Mouse (Mus musculus): ENCODE measurements around the gene Rsbn1l. TPM values are rescaled to one million over a fixed set of nuclear protein-coding genes. Genes with fewer than 3 reads are reported as not detected.

Gene Rsbn1l
- polyA plus RNA-seq (2015; fragmentation: Nextera tagmentation; extraction: Ambion mirVana), result 21.6 and 28.7 TPM in 2 replicates

DNA sequence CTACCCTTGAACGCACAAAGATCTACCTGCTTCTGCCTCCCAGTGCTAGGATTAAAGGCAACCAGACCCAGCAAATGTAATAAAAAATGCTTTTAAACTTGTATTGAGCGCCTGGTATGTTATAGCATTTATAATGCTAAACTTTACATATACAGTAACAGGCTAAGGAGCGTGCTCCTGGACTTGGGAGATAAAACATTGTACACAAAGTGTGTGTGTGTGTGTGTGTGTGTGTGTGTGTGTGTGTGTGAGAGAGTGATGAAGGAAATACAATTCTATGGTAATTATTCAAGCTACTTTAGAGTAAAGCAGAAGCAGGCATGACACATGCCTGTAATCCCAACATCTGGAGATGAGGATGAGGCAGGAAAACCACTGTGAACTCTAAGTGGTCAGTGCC, at the start of gene Rsbn1l:
TSS of gene Rsbn1l (minus strand) at position 101 of the 400 bp plus-strand sequence.
- DNase-seq (ENCODE audit: low spot score), result no peak

DNA sequence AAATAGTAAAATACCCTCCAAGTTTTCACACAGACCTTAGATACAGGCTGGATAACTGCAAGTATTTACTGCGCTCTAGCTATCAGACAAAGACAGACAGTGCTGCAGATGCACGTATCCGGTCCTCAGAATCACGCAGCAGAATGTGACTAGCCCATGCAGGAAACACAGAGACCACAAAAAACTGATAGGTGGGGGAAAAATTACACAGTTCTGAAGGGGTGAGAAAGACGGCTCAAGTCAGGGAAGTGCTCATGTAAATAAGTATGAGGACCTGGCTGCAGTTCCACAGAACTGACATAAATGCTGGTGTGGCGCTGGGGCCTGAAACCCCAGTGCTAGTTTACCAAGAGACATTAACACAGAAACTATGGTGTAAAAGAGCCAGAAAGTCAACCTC, 46.5 kb upstream of the Rsbn1l start:
- DNase-seq (ENCODE audit: low spot score), result peak; percentile 88

DNA sequence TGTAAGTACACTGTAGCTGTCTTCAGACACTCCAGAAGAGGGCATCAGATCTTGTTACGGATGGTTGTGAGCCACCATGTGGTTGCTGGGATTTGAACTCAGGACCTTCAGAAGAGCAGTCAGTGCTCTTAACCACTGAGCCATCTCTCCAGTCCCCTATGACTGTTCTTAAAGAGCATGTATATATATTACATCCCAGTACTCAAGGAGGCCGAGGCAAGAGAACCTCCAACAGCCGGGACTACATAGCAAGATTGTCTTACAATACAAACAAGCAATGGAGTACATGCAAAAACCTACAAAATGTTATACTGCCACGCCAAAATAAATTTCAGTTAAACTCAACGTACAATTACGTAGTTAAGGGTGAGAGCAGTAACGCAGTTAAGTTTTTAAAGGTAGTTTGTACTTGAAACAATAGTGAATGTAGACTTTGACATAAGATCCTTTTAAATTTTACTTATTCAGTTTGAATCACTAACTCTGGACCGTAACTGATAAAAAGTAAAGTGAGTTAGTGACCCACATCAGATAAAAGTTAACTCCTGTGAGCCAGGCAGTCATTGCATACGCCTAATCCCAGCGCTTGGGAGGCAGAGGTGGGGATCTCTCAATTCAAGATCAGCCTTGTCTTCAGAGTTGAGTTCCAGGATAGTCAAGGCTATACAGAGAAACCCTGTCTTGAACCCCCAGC, 45.6 kb upstream of the Rsbn1l start:
- DNase-seq (ENCODE audit: low spot score), result no peak

DNA sequence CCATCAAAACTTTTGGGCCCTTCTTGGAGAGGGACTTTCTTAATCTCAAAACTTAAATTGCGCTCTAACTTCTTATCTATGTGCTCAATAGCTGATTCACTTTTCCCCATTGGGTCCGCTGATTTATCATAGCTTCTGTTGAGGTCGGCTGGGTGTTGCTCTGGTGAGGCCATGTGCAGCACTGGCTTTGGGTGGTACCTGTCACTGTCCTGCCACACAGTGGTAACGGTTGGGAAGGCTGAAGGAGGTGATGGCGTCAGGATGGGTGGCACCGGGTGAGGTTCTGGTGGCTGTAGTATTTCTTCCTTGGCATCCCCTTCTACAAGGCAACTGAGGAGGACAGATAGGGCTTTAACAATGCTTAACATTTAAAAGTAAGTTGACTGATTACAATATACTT, 42.2 kb upstream of the Rsbn1l start:
- DNase-seq (ENCODE audit: low spot score), result no peak

DNA sequence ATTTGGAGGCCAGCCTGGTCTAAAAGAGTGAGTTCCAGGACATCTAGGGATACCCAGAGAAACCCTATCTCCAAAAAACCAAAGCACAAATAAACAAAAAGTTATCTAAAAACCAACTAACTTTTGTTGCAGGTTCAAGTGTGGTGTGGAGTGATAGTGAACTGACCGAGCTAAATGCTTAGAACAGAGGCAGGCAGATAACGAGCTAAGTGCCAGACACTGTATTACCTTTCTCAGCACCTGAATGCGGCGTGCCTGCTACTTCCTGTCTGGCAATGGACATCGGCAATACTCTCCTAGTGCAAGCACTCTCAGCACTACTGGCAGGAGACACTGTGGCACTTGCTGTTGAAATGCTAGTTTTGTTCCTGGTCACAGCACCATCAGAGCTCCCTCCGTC, 41.4 kb upstream of the Rsbn1l start:
- DNase-seq (ENCODE audit: low spot score), result no peak

DNA sequence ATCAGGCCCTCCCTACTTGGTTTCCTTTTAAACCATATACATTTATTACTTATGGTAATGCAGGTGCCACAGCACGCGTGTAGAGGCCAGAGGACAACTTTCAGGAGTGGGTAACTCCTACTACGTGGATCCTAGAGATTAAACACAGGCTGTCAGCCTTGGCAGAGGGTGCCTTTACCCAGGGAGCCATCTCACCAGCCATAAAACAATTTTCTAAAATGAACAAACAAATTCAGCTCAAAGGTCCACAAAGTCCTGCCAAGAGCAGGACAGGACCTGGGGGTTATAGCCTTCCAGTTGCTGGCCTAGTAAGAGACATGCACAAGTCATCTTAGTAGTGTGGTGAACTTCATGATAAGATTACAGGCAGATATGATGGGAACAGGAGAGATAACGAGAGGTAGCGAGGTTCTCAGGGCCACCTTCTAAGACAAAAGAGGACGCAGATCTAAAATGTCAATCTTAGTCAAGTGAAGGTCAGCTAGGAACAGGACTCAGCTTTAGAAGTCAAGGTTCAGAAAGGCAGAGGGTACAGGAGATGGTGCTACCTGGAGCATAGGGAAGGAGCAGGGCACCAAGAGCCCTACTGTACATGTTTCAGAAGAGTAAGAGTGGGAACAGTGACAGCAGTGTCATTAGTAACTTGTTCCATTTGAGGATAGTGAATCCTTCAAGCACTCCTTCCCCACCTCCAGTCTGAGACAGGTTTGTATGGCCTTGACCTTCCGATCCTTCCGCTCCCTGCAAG, 34.0 kb upstream of the Rsbn1l start:
- DNase-seq (ENCODE audit: low spot score), result no peak

DNA sequence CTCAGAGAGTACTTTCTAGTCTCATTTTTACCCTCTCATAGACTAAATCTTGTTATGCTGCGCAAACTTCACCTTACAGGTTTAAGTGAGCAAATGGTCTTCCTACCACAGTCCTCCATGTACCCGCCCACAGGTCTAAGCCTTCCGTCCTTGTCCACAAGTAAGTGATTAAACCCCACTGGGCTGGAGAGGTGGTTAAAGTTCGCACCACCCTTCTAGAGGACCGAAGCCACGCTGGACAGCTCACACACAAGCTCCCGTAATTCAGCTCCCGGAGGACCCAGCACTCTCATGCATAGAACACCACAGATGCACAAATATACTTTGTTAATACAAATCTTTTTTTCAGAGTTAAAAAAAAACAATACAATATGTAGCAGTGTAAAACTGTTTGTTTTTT, 30.1 kb upstream of the Rsbn1l start:
- no peak for DNase-seq (ENCODE audit: low spot score)

DNA sequence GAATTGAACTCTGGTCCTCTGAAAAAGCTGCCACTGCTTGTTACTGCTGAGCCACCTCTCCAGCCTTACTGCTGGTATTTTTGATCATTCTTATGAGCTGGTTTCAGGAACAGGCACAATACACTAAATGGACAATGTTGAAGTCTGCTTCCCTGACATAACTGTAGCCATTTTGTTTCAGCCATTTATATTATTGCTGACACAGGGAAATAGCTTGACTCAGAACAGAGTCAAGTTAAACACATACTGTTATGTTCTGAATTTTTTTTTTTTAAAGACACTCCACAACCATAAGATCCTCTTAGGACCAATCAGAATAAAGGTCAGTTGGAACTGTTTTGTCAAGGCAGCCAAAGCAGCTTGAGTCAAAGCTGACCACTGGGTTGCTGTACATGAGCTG, 27.3 kb upstream of the Rsbn1l start:
- no peak for DNase-seq (ENCODE audit: low spot score)

DNA sequence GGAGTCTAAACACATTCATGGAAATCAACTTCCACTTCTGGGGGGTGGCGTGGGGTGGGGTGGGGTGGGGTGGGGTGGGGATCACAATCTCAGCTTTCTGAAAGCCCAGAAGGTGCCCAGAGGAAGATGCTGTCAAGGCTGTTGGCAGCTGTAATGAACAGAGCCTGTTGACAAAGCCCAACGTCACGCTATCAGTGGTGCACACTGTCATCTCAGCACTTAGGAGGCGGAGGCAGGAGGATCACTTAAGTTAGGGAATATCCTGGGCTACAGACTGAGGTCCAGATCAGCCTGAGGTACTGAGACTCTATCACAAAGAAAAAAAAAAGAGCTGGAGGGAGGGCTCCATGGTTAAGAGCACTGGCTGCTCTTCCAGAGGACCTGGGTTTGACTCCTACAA, 18.5 kb upstream of the Rsbn1l start:
- DNase-seq (ENCODE audit: low spot score), result no peak

DNA sequence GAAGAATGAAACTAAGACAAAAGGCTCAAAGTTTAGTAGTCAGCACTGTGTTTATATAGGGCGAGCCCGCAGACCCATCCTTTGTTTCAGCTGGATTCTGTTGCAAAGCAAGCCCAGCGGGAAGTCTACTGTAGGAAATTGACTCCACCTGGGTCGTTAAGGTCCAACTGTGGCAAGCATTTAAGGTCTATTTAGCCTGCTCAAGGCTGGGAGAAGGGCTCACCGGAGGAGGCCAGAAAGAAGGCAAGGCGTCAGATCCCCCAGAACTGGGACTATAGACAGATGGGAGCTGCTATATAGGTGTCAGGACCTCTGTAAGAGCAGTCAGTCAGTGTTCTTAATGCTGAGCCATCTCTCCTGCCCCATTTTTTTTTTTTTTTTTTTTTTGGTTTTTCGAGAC, 17.8 kb upstream of the Rsbn1l start:
- no peak for DNase-seq (ENCODE audit: low spot score)

DNA sequence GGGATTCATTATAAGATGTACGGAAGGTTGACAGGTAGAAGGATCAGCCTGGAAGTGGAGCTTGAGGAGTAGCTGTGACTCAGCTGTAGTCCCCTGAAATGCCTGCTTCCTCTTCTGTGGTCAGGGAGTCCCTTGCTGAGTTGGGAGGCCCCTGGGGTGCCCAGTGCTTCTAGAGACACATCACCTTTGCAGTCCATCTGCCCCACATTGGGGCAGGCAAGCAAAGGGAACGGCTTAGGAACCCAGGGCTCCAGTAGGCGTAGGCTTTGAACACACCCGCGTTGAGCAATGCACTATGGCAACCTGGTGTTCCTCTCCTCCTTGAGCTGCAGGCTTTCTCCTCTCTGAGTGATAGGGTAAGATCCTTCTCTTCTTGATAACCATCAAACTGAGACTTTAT, 16.9 kb upstream of the Rsbn1l start:
- DNase-seq (ENCODE audit: low spot score), result no peak

DNA sequence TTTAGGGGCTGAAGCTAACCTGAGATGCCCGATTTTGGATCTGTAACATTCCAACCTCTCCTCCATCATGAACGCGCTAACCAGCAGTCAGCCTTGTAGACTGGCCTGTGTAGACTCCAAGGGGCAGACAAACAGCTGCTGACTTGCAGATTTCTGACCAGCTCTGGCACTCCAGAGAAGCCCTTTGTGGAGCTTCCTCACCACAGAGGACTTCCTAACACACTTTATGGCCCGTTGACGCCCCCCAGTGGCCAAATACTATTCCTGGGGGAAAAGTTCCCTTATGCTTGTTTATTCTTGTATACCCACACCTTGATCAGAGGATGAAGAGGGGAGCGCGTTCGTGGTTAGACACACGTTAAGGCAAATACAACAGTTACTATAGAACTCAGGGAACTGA, 12.8 kb upstream of the Rsbn1l start:
- DNase-seq (ENCODE audit: low spot score), result peak; percentile 79

DNA sequence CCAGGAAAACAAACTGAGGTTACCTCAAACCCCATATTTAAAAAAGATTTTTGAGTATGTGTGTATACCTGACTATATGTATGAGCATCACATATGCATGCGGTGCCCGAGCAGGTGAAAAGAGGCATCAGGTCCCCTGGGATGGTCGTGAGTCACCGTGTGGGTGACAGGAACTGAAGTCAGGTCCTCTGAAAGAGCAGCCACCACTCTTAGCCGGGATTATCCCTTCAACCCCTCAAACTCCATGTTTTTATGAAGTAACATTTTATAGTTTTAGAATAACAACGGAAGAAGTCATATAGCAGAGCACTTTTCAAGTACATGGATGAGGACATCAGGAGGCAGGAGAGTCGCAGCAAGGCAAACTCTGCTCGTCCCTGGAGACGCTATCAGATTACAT, 12.3 kb upstream of the Rsbn1l start:
- no peak for DNase-seq (ENCODE audit: low spot score)

DNA sequence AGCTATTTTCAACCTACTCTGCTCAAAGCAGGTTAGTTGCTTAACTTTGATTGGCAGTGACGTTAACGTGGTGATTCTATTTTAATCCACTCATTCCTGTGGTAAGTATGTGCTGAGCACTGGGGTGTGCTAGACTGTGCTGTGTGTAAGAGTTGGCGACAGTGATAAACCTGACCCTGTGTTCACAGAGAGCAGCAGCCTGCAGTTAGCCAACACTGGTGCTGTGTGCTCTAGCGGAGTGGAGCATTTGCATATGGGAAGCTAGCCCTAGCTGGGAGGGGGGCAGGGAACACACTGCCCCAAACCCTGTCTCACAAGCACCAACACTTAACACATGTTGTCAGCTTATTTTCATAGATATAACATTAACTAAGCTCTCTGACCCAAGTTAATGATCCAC, 11.7 kb upstream of the Rsbn1l start:
- DNase-seq (ENCODE audit: low spot score), result peak; percentile 21

DNA sequence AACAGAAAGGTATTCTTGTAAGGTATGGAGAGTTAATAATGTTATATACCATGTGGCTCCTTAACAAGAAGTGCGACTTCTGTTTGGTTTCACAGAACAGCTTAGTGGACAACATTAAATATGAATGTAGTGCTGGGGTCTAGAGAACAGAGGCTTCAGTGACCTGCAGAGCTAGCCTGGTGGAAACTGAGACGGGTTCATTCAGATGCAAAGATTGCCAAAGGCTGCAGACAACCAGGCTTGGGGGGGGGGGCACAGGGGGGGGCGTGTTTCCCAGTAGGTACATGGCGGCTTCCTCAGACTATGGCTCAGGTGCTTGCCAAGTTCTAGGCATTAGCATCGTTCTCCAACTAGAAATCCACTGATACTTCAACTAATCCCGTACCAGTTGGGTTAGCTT, 8.2 kb upstream of the Rsbn1l start:
- no peak for DNase-seq (ENCODE audit: low spot score)

DNA sequence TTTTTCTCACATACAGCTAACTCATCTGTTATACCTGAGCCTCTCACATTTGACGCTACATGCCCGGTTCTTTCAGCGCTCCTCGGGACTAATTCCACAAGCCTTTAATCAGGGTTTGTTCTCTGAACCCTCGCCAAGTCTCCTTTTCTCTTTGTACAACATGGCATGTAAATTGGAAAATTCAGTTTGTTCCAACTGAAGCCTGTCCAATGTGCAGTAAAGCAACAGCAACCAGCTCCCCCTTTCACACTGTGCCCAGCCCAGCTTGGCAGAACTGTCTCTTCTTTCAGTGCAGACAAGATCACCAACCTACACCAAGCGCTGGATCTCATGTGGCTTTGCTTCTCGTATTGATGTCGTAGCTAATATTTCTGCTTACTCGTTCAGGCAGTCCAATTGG, 7.1 kb upstream of the Rsbn1l start:
- no peak for DNase-seq (ENCODE audit: low spot score)

DNA sequence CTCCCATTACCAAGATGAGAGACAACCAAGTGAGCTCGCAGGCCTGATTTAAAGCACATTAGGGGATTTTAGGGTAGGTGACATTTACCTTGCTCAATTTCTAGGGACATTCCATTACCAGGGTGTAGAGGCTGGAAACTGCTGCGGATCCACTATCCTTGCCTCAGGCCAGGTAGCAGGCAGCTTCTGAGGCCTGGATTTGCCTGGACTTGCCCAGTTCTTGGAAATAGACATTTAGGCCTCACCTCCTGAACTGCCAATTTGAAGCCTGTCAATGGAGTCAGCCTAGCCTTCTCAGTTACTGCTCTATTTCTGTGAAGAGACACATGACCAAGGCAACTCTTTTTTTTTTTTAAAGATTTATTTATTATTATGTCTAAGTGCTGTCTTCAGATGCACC, 4.7 kb upstream of the Rsbn1l start:
- no peak for DNase-seq (ENCODE audit: low spot score)

DNA sequence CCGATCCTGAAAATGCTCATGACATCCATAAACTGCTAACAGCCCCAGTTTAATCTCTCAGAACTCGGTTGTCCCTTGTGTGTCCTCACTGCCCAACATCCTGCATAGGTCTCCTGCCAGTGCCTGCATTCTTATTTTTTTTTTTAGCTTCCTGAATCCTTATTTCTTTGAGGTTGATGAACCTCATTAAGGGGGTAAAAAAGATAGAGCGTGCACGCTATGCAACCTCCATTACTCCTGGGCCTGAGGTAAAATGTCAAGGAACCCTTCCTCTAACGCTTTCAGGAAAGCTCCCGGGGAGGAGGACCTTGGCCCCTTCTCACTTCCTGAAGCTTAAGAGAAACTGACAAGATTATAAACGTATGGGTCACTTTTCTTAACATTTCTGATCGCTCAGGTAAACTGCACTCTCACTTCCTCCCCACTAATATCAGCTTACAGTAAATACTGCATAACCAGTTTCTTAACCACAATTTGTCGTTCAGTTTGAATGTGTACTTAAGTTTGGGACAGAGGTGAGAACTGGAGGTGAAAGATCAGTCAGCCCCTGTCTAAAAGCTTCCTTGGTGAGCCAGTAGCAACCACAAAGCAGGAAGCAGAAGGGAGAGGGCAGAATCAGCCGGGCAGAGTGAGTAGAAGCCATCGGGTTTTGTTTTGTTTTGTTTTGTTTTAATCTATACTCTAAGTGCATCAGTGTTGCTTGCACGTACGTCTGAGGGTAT, 923 bp downstream of the Rsbn1l start:
- peak; percentile 51 for DNase-seq (ENCODE audit: low spot score)

DNA sequence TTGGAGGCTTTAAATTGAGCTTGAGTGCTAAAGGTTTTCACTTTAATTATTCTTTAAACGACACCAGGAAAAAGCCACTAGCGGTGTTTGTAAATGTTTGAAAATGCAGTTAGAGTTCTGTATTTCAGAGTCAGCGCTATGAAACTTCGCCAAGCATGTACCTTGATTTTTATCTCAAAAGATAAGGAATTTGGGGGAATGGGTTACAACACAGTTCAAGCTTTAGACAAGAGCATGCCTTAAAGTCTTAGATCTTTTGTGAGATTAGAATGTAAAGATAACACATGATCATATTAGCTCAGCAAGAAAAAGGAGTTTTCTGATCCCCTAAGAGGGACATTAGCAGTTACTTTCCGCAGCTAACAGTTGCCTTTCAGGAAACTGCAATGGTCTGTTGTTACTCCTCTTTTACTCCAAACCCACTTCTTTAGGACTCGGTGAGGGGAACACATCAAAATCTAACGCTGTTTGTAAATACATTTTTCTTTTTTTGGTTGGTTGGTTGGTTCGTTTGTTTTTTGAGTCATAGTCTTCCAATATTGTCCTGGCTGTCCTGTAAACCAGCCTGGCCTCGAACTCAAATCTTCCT, 3.8 kb downstream of the Rsbn1l start:
- no peak for DNase-seq (ENCODE audit: low spot score)

DNA sequence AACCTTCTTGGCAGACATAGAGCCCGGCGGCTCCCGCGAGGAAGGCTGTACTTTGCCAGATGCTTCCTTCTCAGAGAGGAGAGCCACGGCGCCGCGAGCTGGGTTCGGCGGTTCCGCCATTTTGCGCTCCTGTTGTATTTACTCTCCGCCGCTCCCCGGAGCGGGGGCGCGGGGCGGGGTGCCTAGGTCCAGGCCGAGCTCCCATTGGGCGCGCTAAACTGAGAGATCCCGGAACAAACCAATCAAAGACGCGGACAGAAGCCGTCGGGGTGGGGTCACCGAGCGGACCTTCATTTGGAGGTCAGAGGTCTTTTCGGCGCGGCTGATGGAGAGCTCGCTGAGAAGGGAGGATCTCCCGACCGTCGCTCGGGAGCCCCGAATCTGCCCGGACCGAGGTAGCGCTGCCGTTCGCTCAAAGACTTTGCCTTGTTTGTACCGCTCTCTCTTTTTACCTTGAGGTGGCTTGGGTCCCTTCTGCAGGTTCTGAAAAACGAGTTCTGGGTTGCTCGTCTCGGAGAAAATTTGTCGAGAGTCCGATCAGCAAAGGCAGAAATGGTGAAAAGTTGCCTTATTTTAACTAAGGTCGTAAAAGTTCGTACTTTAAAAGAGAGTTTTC, 4.4 kb downstream of the Rsbn1l start:
- peak; percentile 96 for DNase-seq (ENCODE audit: low spot score)

DNA sequence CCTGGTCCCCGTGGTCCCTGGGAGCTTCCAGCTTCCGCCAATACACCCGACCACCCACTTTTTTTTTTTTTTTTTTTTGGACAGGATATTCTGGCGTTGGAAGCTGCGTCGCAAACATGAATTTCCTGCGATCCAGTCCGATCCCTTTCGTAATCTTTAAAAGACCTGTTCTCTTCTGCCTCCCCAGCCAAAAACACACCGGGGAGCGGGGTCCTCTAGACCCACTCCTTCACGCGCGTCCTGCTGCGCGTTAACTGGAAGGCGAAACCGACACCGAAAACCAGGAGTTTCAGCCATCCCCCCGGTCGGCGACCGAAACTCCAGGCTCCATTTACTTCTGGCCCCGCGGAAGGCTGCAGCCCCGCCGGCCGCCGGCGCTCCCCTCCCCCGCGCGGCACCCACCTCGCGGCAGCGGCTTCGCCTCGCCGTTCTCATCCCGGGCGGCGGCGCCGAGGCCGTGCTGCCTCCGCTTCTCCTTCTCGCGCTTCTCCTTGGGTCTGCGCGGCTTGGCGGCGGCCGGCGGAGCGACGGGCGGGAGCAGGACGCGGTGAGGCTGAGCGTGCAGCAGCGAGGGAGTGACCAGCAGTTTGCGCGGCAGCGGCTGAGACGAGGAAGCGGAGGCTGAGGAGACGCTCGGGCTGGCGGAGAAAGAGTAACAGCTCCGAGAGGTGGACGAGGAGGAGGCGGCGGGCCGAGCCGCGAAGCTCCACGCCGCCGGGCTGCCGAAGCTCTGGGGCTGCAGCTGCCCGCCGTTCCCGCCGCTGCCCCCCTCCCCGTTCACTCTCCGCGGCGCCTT, 5.1 kb downstream of the Rsbn1l start:
- peak; percentile 50 for DNase-seq (ENCODE audit: low spot score)
